Mouse (Mus musculus): ENCODE results near the gene Arel1.
A peak's percentile ranks its signal among the peaks of the same experiment; 100 is the strongest.

- TF ChIP-seq CTCF (IDR thresholded peaks at IDR 0.05; ENCODE audit: low read depth) = no peak
- 0 out of 2 replicates have a peak, but pooled peaks have one; percentile 39 for TF ChIP-seq EP300 (IDR thresholded peaks at IDR 0.05; ENCODE audit: low read depth)
Measured at GRCm38 (mm10) chr12:84970428-84971096, at the start of gene Arel1, which contains the start of gene Fcf1.
